Mouse (Mus musculus): ENCODE measurements around the gene Ifitm5. TPM values are rescaled to one million over a fixed set of nuclear protein-coding genes. Genes with fewer than 3 reads are reported as not detected.

Gene Ifitm5
- total RNA-seq (2023) = not detected

GRCm38 (mm10) chr7:140949824-140950530 is at the start of gene Ifitm5:
Gene Ifitm5 (minus strand): TSS chr7:140950291.

GRCm38 (mm10) chr7:140966921-140967320 is 16.8 kb upstream of the Ifitm5 start, which contains the start of gene Ifitm1:
Gene Ifitm1 (plus strand): TSS chr7:140967221.

GRCm38 (mm10) chr7:140955758-140956555 is 5.9 kb upstream of the Ifitm5 start, which contains the start of the genes Gm45717 and Ifitm2:
Gene Gm45717 (minus strand): TSS chr7:140955937.
Gene Ifitm2 (minus strand): TSS chr7:140955987.

GRCm38 (mm10) chr7:140941222-140942051 is 8.7 kb downstream of the Ifitm5 start, which contains the start of gene Pgghg:
Gene Pgghg (plus strand): TSS chr7:140941391.

DNA sequence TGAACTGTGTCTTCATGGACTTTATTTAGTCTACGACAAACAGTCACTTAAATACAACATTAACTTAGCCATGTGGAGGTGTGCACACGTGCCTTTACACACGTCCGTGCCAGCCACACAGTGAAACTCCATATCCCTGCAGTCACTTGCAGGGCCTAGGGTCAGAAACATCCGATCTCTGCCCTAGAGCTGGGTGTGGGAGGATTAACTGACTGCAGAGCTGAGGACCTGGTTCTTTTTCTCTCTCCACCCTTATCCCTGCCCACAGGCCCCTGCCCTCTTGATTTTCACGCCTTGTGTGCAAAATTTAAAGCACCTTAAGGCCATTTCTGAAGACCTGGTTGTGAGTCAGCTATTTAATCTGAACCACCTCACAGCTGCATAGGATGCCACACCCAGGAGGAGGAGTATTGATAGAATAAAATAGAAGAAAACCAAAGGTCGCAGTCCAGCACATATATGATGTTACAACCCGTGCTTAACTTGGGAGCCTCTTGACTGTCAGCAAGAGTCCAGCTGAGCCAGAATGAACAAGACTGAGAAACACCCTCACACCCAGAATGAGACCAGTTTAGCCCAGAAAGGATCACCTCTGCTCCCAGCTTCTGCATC is 29.6 kb downstream of the Ifitm5 start, which contains the start of gene Nlrp6:
Gene Nlrp6, plus strand, starts transcription at position 485 of the 612 bp plus-strand sequence.

GRCm38 (mm10) chr7:140900220-140900619 is 49.9 kb downstream of the Ifitm5 start, which contains the start of gene Cox8b:
Gene Cox8b (minus strand): TSS chr7:140900446.

Other genes starting within 250 kb of the Ifitm5 start
- gene Cyp2e1, start 186.6 kb downstream of the Ifitm5 start, total RNA-seq (2023) = not detected
- not detected for gene Syce1, start 162.4 kb downstream of the Ifitm5 start, total RNA-seq (2023)
- gene Zfp941, start 128.1 kb downstream of the Ifitm5 start, total RNA-seq (2023) = under 1 TPM in 1 of 2 experiments, not detected in 1; 0.15 TPM
- gene Urah, start 115.3 kb downstream of the Ifitm5 start, total RNA-seq (2023) = not detected
- gene Scgb1c1, start 104.7 kb downstream of the Ifitm5 start, total RNA-seq (2023) = not detected
- not detected for gene Odf3, start 102.5 kb downstream of the Ifitm5 start, total RNA-seq (2023)
- gene Gm45785, start 94.0 kb downstream of the Ifitm5 start, total RNA-seq (2023) = not detected
- 100 to 1,000 TPM; 112 to 126 TPM for gene Ric8a, start 93.3 kb downstream of the Ifitm5 start, total RNA-seq (2023)
- 10 to 100 TPM; 22.5 to 22.8 TPM for gene Bet1l, start 92.7 kb downstream of the Ifitm5 start, total RNA-seq (2023)
- gene Psmd13, start 68.3 kb downstream of the Ifitm5 start, total RNA-seq (2023) = 10 to 100 TPM; 79.6 to 82.9 TPM
- gene Sirt3, start 68.0 kb downstream of the Ifitm5 start, total RNA-seq (2023) = 10 to 100 TPM; 10.8 to 12.7 TPM
- gene Cox8b, start 49.8 kb downstream of the Ifitm5 start, total RNA-seq (2023) = not detected
- not detected for gene Nlrp6, start 29.4 kb downstream of the Ifitm5 start, total RNA-seq (2023)
- gene Pgghg, start 8.9 kb downstream of the Ifitm5 start, total RNA-seq (2023) = 10 to 100 TPM; 20.9 to 22.3 TPM
- not detected for gene Gm45717, start 5.6 kb upstream of the Ifitm5 start, total RNA-seq (2023)
- 10 to 100 TPM; 14.7 to 16.9 TPM for gene Ifitm2, start 5.7 kb upstream of the Ifitm5 start, total RNA-seq (2023)
- gene Ifitm1, start 16.9 kb upstream of the Ifitm5 start, total RNA-seq (2023) = 1 to 10 TPM in 1 of 2 experiments, not detected in 1; 1.1 TPM
- gene Ifitm3, start 60.5 kb upstream of the Ifitm5 start, total RNA-seq (2023) = 1 to 10 TPM; 2.1 to 4.4 TPM
- gene Ifitm6, start 67.6 kb upstream of the Ifitm5 start, total RNA-seq (2023) = not detected
- gene Gm17387, start 78.8 kb upstream of the Ifitm5 start, total RNA-seq (2023) = not detected
- gene B4galnt4, start 110.8 kb upstream of the Ifitm5 start, total RNA-seq (2023) = not detected
- gene Pkp3, start 127.9 kb upstream of the Ifitm5 start, total RNA-seq (2023) = 10 to 100 TPM; 27.8 to 32.3 TPM
- gene Sigirr, start 150.3 kb upstream of the Ifitm5 start, total RNA-seq (2023) = 10 to 100 TPM; 44.7 to 51.9 TPM
- gene Ano9, start 167.5 kb upstream of the Ifitm5 start, total RNA-seq (2023) = not detected
- gene Ptdss2, start 172.1 kb upstream of the Ifitm5 start, total RNA-seq (2023) = 1 to 10 TPM; 9.0 to 9.8 TPM
- gene Rnh1, start 222.6 kb upstream of the Ifitm5 start, total RNA-seq (2023) = 10 to 100 TPM; 76.8 to 79.0 TPM
- gene Hras, start 243.7 kb upstream of the Ifitm5 start, total RNA-seq (2023) = 10 to 100 TPM; 23.1 to 28.1 TPM
- gene Lrrc56, start 243.9 kb upstream of the Ifitm5 start, total RNA-seq (2023) = 1 to 10 TPM; 5.4 to 7.7 TPM